Mouse (Mus musculus) G1E (cell line): ENCODE data around the gene Cracr2b. TPM values are rescaled to one million over a fixed set of nuclear protein-coding genes. Genes with fewer than 3 reads are reported as not detected.

Source experiments
- ATAC-seq: 2 replicates; pipeline ENCODE4 v1.8.0; 2016; ENCODE audit warnings: mild to moderate bottlenecking; ENCODE audit not compliant: insufficient number of reproducible peaks, poor library complexity, low FRiP score, severe bottlenecking; ENCODE audit errors: extremely low read depth
- DNase-seq: peaks from one replicate; pipeline ENCODE4 v3.0.0; 2012; ENCODE audit warnings: low spot score
- H3K27me3 ChIP-seq: 2 replicates; pipeline ENCODE4 v1.6.1; 2012; ENCODE audit warnings: mild to moderate bottlenecking, low read length, inconsistent platforms; ENCODE audit not compliant: insufficient read depth
- H3K36me3 ChIP-seq: replicated peaks from 2 replicates; pipeline ENCODE3; 2012; ENCODE audit warnings: mild to moderate bottlenecking, inconsistent platforms
- H3K4me1 ChIP-seq: 2 replicates; pipeline ENCODE4 v1.6.1; 2012; ENCODE audit warnings: low read depth, low read length, inconsistent platforms, mixed read lengths; ENCODE audit not compliant: insufficient read depth
- H3K4me3 ChIP-seq: 2 replicates; pipeline ENCODE4 v1.5.1; 2012; ENCODE audit warnings: low read depth, mild to moderate bottlenecking, inconsistent platforms, low read length, moderate library complexity, mixed read lengths
- H3K9me3 ChIP-seq: replicated peaks from 2 replicates; pipeline ENCODE4 v1.6.1; 2012; ENCODE audit warnings: inconsistent platforms
- CTCF ChIP-seq: IDR thresholded peaks from 2 replicates; pipeline ENCODE4 v1.5.1; 2012; ENCODE audit warnings: low read depth, low read length, inconsistent platforms, mixed read lengths
- GATA1 ChIP-seq: IDR thresholded peaks from 2 replicates; pipeline ENCODE4 v1.6.1; 2012; ENCODE audit warnings: borderline replicate concordance, low read length, inconsistent platforms, mixed read lengths
- GATA2 ChIP-seq: IDR thresholded peaks from 2 replicates; pipeline ENCODE4 v1.6.1; 2012; ENCODE audit warnings: low read depth, low read length, inconsistent platforms, borderline replicate concordance
- POLR2AphosphoS5 ChIP-seq: IDR thresholded peaks from 2 replicates; pipeline ENCODE4 v1.6.1; 2012; ENCODE audit warnings: low read depth, low read length, inconsistent platforms; ENCODE audit not compliant: insufficient replicate concordance
- TAL1 ChIP-seq: conservative IDR thresholded peaks from 2 replicates; pipeline ENCODE4 v1.6.1; 2012; ENCODE audit warnings: low read depth, low read length, inconsistent platforms, mixed read lengths
- polyA plus RNA-seq: library from polyadenylated mRNA; stranded (reverse); fragments of >175 nt; gene quantifications from 2 replicates; pipeline ENCODE4 v1.2.3, GENCODE M21; 2012
- total RNA-seq, 2 experiments: library from RNA; stranded (forward) in 1 of 2; stranded (reverse) in 1 of 2; fragments of 200-1000 nt in 1 of 2; fragments of >200 nt in 1 of 2; fragmentation: Nextera tagmentation in 1 of 2; gene quantifications; 2 replicates each; pipeline ENCODE4 v1.2.3; 2014 to 2017

Gene Cracr2b
- total and polyA plus RNA-seq, 3 experiments: 0.44 TPM; not detected in 2

DNA sequence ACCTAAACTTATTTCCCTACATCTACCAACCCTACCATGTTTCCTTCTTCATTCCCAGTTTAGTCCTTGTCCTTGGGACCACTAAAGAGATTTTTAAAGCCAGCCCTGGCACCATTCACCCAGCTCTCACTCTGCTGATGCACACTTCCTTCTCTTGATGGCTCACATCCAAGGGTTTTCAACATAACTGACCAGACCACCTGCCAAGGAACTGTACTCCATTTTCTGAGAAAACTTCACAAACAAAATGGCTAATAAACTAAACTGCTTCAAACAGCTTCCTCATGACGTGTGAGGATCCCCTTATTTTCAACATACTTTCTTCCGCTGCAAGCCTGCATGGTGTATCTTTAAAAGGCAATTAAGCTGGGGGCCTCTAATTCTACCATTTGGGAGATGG lies 7.3 kb upstream of the Cracr2b start:
- peaks cover 62% of the 10 kb centered on the region for H3K36me3 ChIP-seq
- ATAC-seq (no peak), DNase-seq (no peak)
- no peak for TF ChIP-seq POLR2AphosphoS5
- TF ChIP-seq CTCF: no peak
- TF ChIP-seq TAL1: no peak
- no peak for TF ChIP-seq GATA1
- H3K4me1 ChIP-seq: peaks cover 76% of the 10 kb centered on the region
- no peaks in the 10 kb centered on the region for H3K9me3 ChIP-seq
- no peak overlapping the region for H3K4me3 ChIP-seq
- no peaks in the 10 kb centered on the region for H3K27me3 ChIP-seq

DNA sequence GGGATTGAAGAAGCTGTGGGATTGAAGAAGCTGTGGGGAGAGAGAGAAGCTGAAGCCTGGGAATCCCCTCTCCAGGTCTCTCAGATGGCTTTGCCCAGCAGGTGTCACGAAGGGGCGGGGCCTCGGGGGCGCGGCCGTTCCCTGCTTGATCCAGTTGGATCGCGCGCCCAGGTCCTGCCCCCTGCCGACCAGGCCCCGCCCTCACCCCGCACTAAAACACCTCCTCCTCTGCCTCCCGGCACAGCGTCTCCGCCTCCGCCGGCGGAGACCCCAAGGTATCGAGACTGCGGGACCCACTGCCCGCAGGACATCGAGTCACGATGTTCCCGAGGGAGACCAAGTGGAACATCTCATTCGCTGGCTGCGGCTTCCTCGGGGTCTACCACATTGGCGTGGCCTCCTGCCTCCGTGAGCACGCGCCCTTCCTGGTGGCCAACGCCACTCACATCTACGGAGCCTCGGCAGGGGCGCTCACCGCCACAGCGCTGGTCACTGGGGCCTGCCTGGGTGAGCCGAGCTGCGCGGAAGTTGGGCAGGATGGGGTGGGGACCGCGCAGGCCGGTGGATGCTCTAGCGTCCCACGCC lies 5.8 kb upstream of the Cracr2b start, which contains the start of gene Pnpla2:
Gene Pnpla2 (plus strand): TSS at position 232 of the 585 bp plus-strand sequence.
- H3K36me3 ChIP-seq: peaks cover 65% of the 10 kb centered on the region
- ATAC-seq: peak; percentile 78
- no peak for TF ChIP-seq GATA1
- no peak for TF ChIP-seq POLR2AphosphoS5
- TF ChIP-seq CTCF: no peak
- TF ChIP-seq GATA2: no peak
- no peak for TF ChIP-seq TAL1
- no peaks in the 10 kb centered on the region for H3K9me3 ChIP-seq
- no peaks in the 10 kb centered on the region; the same call in 1 of the 2 replicates for H3K27me3 ChIP-seq
- peak within 1 kb of the TSS; percentile 86 for H3K4me3 ChIP-seq
- peak; percentile 83 for DNase-seq
- peaks cover 66% of the 10 kb centered on the region for H3K4me1 ChIP-seq

DNA sequence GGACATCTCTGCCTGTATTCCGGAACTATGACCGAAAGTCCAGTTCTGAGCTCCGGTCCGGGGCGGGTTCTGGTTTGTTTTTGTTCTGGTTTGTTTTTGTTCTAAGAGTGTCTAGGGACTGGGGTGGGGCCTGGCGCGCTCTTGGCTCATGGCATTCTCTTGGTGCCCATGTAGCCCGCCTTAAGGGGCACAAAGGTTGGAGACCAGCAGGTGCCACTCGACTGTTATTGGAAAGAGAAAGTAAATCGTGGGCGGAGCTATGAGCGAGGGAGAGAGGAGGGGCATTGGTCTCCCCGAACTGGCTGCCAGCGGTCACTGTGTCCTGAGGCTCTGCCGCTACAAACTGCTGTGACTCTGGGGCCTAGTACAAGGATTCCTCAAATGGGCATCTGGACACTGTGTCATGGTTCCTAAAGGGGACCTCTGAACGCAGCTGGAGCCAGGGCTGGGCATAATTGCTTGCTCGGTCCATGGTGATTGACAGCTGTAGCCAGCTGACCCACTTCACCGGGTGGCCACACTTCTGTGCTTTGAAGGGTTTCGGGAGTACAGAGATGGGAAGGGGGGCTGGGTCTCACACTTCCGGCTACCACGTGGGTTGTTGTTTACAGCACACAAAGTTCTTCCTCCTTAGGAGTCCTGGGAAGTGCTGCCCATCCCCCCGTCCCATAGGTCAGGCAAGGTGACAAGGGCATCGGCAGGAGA lies 5.1 kb upstream of the Cracr2b start:
- Histone ChIP-seq H3K9me3 (no peaks in the 10 kb centered on the region), H3K4me3 (peak overlapping the region; percentile 86), H3K4me1 (peaks cover 59% of the 10 kb centered on the region), H3K27me3 (peaks cover 2% of the 10 kb centered on the region; the same call in 1 of the 2 replicates), H3K36me3 (peaks cover 65% of the 10 kb centered on the region)
- TF ChIP-seq GATA1 (no peak), TAL1 (no peak), GATA2 (no peak), POLR2AphosphoS5 (no peak), CTCF (no peak)
- DNase-seq (no peak), ATAC-seq (peak; percentile 30; the same call in 1 of the 2 replicates)

DNA sequence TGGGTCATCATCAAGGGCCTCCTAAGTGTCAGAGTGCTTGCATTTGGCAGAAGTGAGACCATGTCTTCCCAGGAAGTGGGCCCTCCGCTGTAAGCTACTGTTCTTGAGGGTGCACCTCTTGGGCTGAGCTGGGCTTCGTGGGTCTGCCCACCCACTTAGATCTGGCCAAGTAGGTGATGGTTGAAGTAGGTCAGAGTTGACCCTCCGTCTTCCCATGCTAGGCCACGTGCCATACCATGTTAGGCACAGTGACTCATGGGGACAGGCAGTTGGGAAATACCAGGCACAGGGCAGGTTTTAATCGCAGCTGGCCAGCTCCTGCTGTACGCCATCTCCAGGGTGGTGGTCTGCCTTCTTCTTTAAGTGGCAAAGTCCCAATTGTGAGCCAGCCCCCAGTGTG lies 4.2 kb upstream of the Cracr2b start:
- H3K27me3 ChIP-seq: peaks cover 10% of the 10 kb centered on the region
- peaks cover 49% of the 10 kb centered on the region for H3K4me1 ChIP-seq
- no peak overlapping the region for H3K4me3 ChIP-seq
- no peak for ATAC-seq
- H3K36me3 ChIP-seq: peaks cover 59% of the 10 kb centered on the region
- no peaks in the 10 kb centered on the region for H3K9me3 ChIP-seq
- TF ChIP-seq POLR2AphosphoS5 (no peak), CTCF (no peak), GATA2 (no peak), GATA1 (no peak), TAL1 (no peak)
- no peak for DNase-seq

DNA sequence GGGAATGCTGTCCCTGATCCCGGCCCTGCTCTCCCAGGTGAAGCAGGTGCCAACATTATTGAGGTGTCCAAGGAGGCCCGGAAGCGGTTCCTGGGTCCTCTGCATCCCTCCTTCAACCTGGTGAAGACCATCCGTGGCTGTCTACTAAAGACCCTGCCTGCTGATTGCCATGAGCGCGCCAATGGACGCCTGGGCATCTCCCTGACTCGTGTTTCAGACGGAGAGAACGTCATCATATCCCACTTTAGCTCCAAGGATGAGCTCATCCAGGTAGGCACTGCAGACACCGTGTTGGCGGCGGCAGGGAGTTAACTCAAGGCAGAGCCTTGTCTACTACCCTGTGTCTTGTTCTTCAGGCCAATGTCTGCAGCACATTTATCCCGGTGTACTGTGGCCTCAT lies 3.7 kb upstream of the Cracr2b start:
- peaks cover 54% of the 10 kb centered on the region for H3K36me3 ChIP-seq
- H3K4me3 ChIP-seq: no peak overlapping the region
- H3K27me3 ChIP-seq: peaks cover 15% of the 10 kb centered on the region
- TF ChIP-seq CTCF (no peak), POLR2AphosphoS5 (no peak), GATA2 (no peak), TAL1 (no peak), GATA1 (no peak)
- no peaks in the 10 kb centered on the region for H3K9me3 ChIP-seq
- H3K4me1 ChIP-seq: peaks cover 48% of the 10 kb centered on the region
- ATAC-seq: no peak
- no peak for DNase-seq

DNA sequence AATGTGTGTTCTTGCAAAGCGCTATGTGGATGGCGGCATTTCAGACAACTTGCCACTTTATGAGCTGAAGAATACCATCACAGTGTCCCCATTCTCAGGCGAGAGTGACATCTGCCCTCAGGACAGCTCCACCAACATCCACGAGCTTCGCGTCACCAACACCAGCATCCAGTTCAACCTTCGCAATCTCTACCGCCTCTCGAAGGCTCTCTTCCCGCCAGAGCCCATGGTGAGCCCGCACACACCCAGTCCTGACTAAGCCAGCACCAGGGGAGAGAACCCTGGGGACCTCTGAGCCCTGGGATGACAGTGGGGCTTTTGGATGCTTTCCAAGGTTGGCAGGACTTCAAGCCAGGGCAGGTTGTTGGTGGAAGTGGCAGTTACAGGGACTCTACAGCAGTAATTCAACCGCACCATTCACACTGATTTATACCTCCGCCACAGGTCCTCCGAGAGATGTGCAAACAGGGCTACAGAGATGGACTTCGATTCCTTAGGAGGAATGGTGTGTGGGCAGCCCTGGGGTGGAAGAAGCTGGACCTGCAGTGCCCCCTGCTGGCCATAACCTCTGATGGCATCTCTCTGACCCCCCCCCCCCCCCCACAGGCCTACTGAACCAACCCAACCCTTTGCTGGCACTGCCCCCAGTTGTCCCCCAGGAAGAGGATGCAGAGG lies 2.8 kb upstream of the Cracr2b start:
- DNase-seq (peak; percentile 70), ATAC-seq (no peak)
- Histone ChIP-seq H3K9me3 (no peaks in the 10 kb centered on the region), H3K4me3 (no peak overlapping the region), H3K27me3 (peaks cover 24% of the 10 kb centered on the region), H3K36me3 (peaks cover 52% of the 10 kb centered on the region), H3K4me1 (peaks cover 51% of the 10 kb centered on the region)
- TF ChIP-seq CTCF (peak; percentile 23; the same call in 1 of the 2 replicates), TAL1 (no peak)
